Mouse (Mus musculus): ENCODE measurements around the gene Efhb.

The Efhb gene

DNA sequence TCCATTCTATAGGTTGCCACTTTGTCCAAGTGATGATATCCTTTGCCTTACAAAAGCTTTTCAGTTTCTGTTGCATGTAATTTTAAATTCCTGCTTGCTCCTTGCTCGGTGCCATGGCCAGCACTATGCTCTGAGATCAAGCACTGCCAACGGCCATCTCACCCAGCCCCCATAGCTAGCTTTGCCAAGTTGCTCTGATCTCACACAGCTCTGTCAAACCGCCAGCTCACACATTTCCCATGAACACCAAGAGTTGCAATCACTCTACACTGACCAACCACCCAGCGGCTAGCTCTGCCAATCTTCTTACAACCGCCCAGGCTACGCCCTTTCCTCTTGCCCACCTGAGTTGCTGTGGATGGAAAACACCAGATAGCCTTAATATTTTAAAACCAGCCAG, 99.0 kb downstream of the Efhb start:
- DNase-seq (ENCODE audit: low spot score in 2 of 2): no peak

Data from spleen, postnatal 4 days (tissue).